Mouse (Mus musculus): ENCODE measurements around the gene Rnf216. TPM values are rescaled to one million over a fixed set of nuclear protein-coding genes. Genes with fewer than 3 reads are reported as not detected.

Rnf216 gene
- polyA plus RNA-seq, 1 experiment = 28.5 TPM

- Histone ChIP-seq H3K4me3 (ENCODE audit: insufficient read depth, low read length) (no peak overlapping the region), H3K27ac (ENCODE audit: insufficient read depth, low read length) (no peak overlapping the region), H3K4me1 (ENCODE audit: control insufficient read depth, insufficient read depth, low read length) (no peaks in the 10 kb centered on the region)
- no peak for TF ChIP-seq POLR2A (IDR thresholded peaks at IDR 0.05; ENCODE audit: extremely low read depth, insufficient read depth, low read length)
- TF ChIP-seq CTCF (IDR thresholded peaks at IDR 0.05; ENCODE audit: extremely low read depth, insufficient read depth, low read length) = no peak
These were observed 112.7 kb downstream of the Rnf216 start for GRCm38 (mm10) chr5:143000091-143000490.

DNA sequence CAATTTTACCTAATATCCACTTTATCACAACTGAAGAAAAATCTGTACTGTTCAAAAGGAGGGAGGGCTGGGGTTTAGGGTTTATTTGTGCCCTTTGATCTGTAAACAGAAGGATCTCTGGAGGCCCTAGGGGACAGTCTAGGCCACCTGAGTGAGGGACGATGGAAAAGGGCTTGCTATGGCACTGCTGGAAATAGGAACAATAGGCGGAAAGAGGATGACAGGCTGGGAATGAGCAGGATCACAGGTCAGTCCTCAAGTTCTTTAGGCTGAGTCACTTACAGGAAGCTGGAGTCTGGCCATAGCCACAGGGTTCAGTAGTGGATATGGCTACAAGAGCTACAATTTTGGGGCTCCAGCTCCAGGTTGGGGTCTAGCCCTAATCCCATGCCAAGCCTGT, 114.6 kb downstream of the Rnf216 start:
- no peak overlapping the region for H3K27ac ChIP-seq (ENCODE audit: insufficient read depth, low read length)
- H3K4me3 ChIP-seq (ENCODE audit: insufficient read depth, low read length) = no peak overlapping the region
- no peak for TF ChIP-seq CTCF (IDR thresholded peaks at IDR 0.05; ENCODE audit: extremely low read depth, insufficient read depth, low read length)
- no peak for TF ChIP-seq POLR2A (IDR thresholded peaks at IDR 0.05; ENCODE audit: extremely low read depth, insufficient read depth, low read length)
- no peaks in the 10 kb centered on the region for H3K4me1 ChIP-seq (ENCODE audit: control insufficient read depth, insufficient read depth, low read length)

DNA sequence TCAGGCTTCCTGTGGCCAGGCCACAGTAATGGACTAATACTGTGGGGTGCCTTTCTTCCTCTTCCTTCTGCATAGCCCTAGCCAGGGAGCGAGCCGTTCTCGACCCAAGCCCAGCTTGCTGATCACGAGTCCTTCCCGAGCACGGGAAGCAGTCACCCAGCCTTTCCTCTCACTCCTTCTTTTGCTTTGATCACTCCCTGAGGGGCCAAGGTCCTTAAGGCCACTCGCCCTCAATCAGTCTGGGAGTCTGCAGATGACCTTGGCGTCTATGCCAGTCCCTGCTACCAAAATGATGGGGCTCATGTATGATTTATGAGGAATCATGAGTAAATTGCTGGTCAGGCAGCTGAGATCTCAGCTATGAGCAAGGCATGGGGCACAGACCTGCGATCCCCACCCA, 115.3 kb downstream of the Rnf216 start:
- Histone ChIP-seq H3K4me3 (ENCODE audit: insufficient read depth, low read length) (no peak overlapping the region), H3K4me1 (ENCODE audit: control insufficient read depth, insufficient read depth, low read length) (no peaks in the 10 kb centered on the region), H3K27ac (ENCODE audit: insufficient read depth, low read length) (no peak overlapping the region)
- TF ChIP-seq CTCF (IDR thresholded peaks at IDR 0.05; ENCODE audit: extremely low read depth, insufficient read depth, low read length) = no peak
- no peak for TF ChIP-seq POLR2A (IDR thresholded peaks at IDR 0.05; ENCODE audit: extremely low read depth, insufficient read depth, low read length)

DNA sequence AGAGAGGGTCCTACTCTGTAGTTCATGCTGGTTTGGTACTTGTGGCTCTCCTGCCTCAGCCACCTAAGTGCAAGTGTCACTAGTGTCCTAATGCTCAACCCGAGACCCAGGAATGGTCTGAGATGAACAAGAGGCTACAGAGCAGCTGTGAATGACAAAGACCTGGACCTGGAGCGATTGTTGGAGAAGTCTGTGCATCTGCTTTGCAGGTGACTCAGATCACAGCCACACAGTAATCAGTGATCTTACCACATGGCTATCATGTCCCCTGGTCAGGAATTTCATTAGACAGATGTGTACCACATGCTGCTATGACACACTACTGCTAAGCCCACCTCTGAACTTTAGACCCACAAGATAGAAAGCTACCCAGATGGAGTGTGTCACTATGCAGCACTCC, 118.0 kb downstream of the Rnf216 start:
- Histone ChIP-seq H3K27ac (ENCODE audit: insufficient read depth, low read length) (no peak overlapping the region), H3K4me3 (ENCODE audit: insufficient read depth, low read length) (no peak overlapping the region), H3K4me1 (ENCODE audit: control insufficient read depth, insufficient read depth, low read length) (no peaks in the 10 kb centered on the region)
- TF ChIP-seq CTCF (IDR thresholded peaks at IDR 0.05; ENCODE audit: extremely low read depth, insufficient read depth, low read length) (no peak), POLR2A (IDR thresholded peaks at IDR 0.05; ENCODE audit: extremely low read depth, insufficient read depth, low read length) (no peak)

DNA sequence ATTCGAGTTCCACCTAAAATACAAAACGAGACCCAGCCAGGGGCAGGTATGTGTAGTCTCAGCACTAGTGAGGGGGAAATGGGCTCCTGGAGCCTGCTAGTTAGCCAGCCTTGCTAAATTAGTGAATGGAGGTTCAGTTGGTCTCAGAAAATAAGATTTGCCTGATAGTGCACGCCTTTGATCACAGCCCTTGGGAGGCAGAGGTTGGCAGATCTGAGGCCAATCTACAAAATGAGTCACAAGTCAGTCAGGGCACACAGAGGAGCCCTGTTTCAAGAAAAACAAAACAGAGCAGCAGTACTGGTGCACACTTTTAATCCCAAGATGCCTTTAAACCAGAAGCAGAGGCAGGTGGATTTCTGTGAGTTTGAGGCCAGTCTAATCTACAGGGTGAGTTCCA, 123.6 kb downstream of the Rnf216 start:
- Histone ChIP-seq H3K4me3 (ENCODE audit: insufficient read depth, low read length) (no peak overlapping the region), H3K27ac (ENCODE audit: insufficient read depth, low read length) (no peak overlapping the region), H3K4me1 (ENCODE audit: control insufficient read depth, insufficient read depth, low read length) (no peaks in the 10 kb centered on the region)
- TF ChIP-seq CTCF (IDR thresholded peaks at IDR 0.05; ENCODE audit: extremely low read depth, insufficient read depth, low read length) (no peak), POLR2A (IDR thresholded peaks at IDR 0.05; ENCODE audit: extremely low read depth, insufficient read depth, low read length) (no peak)

DNA sequence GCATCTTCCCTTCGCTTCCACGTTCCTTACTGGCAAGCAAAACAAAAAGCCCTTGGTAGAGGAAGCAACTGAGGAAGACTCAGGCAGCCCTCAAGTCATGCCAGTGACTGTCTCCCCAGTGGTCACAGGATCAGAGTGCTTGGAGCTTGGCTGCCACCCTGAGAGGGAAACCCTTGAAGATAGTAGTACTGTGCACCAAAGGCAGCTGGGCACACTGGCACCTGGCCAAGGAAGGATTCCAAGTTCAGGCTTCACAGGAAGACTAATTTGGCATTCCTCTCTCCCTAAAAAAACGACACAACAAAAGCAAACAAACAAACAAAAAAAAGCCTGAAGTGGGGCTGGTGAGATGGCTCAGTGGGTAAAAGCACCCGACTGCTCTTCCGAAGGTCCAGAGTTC, 124.3 kb downstream of the Rnf216 start:
- TF ChIP-seq POLR2A (IDR thresholded peaks at IDR 0.05; ENCODE audit: extremely low read depth, insufficient read depth, low read length) (no peak), CTCF (IDR thresholded peaks at IDR 0.05; ENCODE audit: extremely low read depth, insufficient read depth, low read length) (no peak)
- Histone ChIP-seq H3K4me3 (ENCODE audit: insufficient read depth, low read length) (no peak overlapping the region), H3K27ac (ENCODE audit: insufficient read depth, low read length) (no peak overlapping the region), H3K4me1 (ENCODE audit: control insufficient read depth, insufficient read depth, low read length) (no peaks in the 10 kb centered on the region)

DNA sequence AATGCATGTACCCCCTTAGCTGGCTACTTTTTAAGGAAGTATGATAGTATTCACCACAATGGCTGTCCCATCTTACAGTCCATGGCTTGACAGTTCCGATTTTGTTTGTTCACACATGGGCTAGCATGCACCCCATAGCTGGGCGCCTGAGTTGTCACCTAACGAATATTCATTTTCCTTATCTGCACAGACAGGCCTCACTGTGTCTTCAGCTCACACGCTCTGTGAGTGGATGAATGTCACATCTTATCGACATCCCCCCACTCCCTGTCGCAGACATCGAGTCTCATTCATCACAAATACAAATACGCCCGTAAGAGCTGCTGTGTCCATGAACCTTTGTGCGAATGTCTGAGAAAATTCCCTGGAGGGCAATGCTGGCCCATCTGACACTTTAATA, 128.5 kb downstream of the Rnf216 start:
- Histone ChIP-seq H3K4me1 (ENCODE audit: control insufficient read depth, insufficient read depth, low read length) (no peaks in the 10 kb centered on the region), H3K4me3 (ENCODE audit: insufficient read depth, low read length) (no peak overlapping the region), H3K27ac (ENCODE audit: insufficient read depth, low read length) (no peak overlapping the region)
- TF ChIP-seq POLR2A (IDR thresholded peaks at IDR 0.05; ENCODE audit: extremely low read depth, insufficient read depth, low read length) (no peak), CTCF (IDR thresholded peaks at IDR 0.05; ENCODE audit: extremely low read depth, insufficient read depth, low read length) (no peak)

- Histone ChIP-seq H3K4me3 (ENCODE audit: insufficient read depth, low read length) (no peak overlapping the region), H3K4me1 (ENCODE audit: control insufficient read depth, insufficient read depth, low read length) (no peaks in the 10 kb centered on the region), H3K27ac (ENCODE audit: insufficient read depth, low read length) (no peak overlapping the region)
- TF ChIP-seq POLR2A (IDR thresholded peaks at IDR 0.05; ENCODE audit: extremely low read depth, insufficient read depth, low read length) (no peak), CTCF (IDR thresholded peaks at IDR 0.05; ENCODE audit: extremely low read depth, insufficient read depth, low read length) (no peak)
These were observed 129.6 kb downstream of the Rnf216 start for GRCm38 (mm10) chr5:142983174-142983573.

DNA sequence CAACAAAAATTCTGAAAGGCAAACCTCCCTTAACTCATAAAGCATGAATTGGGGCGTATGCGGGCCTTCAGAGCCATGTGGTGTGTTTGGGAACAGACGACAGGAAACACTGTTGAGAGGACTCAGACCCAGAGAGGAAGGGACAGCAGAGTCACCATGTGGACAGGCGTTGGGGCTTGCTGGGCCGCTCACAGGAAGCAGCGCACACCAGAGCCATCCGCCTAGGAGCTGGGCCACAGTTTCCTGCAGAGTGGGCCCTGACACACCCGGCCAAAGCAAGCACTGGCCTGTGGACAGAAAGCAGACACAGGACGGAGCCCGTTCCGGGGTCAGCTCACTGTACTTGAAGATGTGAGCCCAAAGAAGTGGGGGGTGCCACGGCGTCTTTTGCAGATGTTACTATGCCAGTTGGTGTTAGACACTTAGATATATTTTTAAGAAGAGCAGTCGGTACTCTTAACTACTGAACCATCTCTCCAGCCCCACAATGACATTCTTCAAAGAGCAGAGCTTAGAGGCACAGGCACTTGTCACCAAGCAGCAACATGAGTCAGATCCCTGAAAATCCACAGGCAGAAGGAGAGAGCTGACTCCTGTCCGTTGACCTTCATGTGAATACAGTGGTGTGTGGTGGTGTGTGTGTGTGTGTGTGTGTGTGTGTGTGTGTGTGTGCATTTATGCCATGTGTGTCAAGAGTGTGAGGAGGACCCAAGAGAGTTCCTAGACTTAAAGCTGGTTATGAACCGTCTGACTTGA, 130.6 kb downstream of the Rnf216 start:
- no peak overlapping the region for H3K4me3 ChIP-seq (ENCODE audit: insufficient read depth, low read length)
- H3K4me1 ChIP-seq (ENCODE audit: control insufficient read depth, insufficient read depth, low read length) = no peaks in the 10 kb centered on the region
- H3K27ac ChIP-seq (ENCODE audit: insufficient read depth, low read length) = no peak overlapping the region
- no peak for TF ChIP-seq POLR2A (IDR thresholded peaks at IDR 0.05; ENCODE audit: extremely low read depth, insufficient read depth, low read length)
- no peak for TF ChIP-seq CTCF (IDR thresholded peaks at IDR 0.05; ENCODE audit: extremely low read depth, insufficient read depth, low read length)

DNA sequence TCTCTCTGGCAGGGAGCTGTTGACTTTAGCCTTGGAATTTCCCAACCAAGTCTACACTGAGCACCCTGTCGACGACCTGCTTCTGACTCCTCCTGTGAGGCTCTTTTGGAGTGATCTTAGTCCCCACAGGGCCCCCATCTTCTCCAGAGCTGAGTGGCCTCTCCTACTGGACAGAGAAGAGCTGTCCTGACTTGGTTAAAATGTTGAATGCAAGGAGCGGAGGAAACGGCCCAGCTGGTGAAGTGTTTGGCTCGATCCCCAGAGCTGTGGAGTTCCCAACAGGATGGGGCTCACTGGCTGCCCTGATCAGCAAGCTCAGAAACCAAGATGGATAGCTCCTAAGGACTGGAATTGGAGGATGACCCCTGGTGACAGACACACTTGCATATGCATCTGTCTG, 136.3 kb downstream of the Rnf216 start:
- no peak overlapping the region for H3K4me3 ChIP-seq (ENCODE audit: insufficient read depth, low read length)
- H3K27ac ChIP-seq (ENCODE audit: insufficient read depth, low read length) = no peak overlapping the region
- H3K4me1 ChIP-seq (ENCODE audit: control insufficient read depth, insufficient read depth, low read length) = no peaks in the 10 kb centered on the region
- TF ChIP-seq POLR2A (IDR thresholded peaks at IDR 0.05; ENCODE audit: extremely low read depth, insufficient read depth, low read length) = no peak
- no peak for TF ChIP-seq CTCF (IDR thresholded peaks at IDR 0.05; ENCODE audit: extremely low read depth, insufficient read depth, low read length)

Data from cortical plate, adult 2 months (tissue).